ENCODE assay signal across 12 mouse cellular contexts in genomic region chr13:49362804-49363203, GRCm38 (mm10). TPM values are rescaled to one million over a fixed set of nuclear protein-coding genes. Genes with fewer than 3 reads are reported as not detected.
DNase-seq lines count a peak whose midpoint lies in the region; ATAC-seq and TF ChIP-seq lines count a peak whose summit lies in the region.
"Had no signal": no experiment of that assay in that cellular context is flagged by ENCODE, and none has a peak within 500 bp of the region (broad histone marks: within the 10 kb centered on the region; RNA-seq: fewer than 3 reads in every experiment).

No protein-coding gene starts in this region.

- TF ChIP-seq EP300 in stomach, postnatal 0 days (optimal IDR thresholded peaks at IDR 0.05) = no peak

- H3K9ac ChIP-seq in intestine, embryonic 16.5 days (ENCODE audit: low read depth, low read length) = no peak overlapping the region
- H3K9ac ChIP-seq in intestine, embryonic 15.5 days = no peak overlapping the region
- no peak overlapping the region for H3K9ac ChIP-seq in stomach, postnatal 0 days (ENCODE audit: low read length)

- WGBS in cerebellum, adult 2 months = 35% methylated on average over 2 of the region's 2 CpGs
- WGBS in intestine, embryonic 16.5 days = 84% methylated on average over 2 of the region's 2 CpGs
- 85% methylated on average over 2 of the region's 2 CpGs for WGBS in intestine, embryonic 15.5 days
- WGBS in stomach, postnatal 0 days = 68% methylated on average over 2 of the region's 2 CpGs

- TF ChIP-seq POLR2A in cerebellum, adult 2 months (IDR thresholded peaks at IDR 0.05; ENCODE audit: borderline replicate concordance, insufficient read depth, low read length) = no peak

- no peak overlapping the region for H3K4me2 ChIP-seq in intestine, embryonic 16.5 days (ENCODE audit: low read depth, low read length)
- no peak overlapping the region for H3K4me2 ChIP-seq in intestine, embryonic 15.5 days (replicated peaks)
- H3K4me2 ChIP-seq in stomach, postnatal 0 days (replicated peaks; ENCODE audit: low read depth) = no peak overlapping the region

- no peaks in the 10 kb centered on the region for H3K27me3 ChIP-seq in cerebellum, adult 2 months (ENCODE audit: control insufficient read depth, insufficient read depth, low read length)
- H3K27me3 ChIP-seq in intestine, embryonic 16.5 days (replicated peaks; ENCODE audit: control insufficient read depth, insufficient read depth, low read length) = no peaks in the 10 kb centered on the region
- H3K27me3 ChIP-seq in intestine, embryonic 15.5 days (replicated peaks) = no peaks in the 10 kb centered on the region
- no peaks in the 10 kb centered on the region for H3K27me3 ChIP-seq in stomach, postnatal 0 days (ENCODE audit: control insufficient read depth, insufficient read depth, low read length)
- H3K27me3 ChIP-seq: CH12.LX had no signal

- 0 out of 2 replicates have a peak overlapping the region, but pooled peaks have one; percentile 34 for H3K27ac ChIP-seq in cerebellum, adult 2 months (ENCODE audit: insufficient read depth, low read length)
- H3K27ac ChIP-seq in intestine, embryonic 16.5 days (ENCODE audit: low read length) = no peak overlapping the region
- H3K27ac ChIP-seq in intestine, embryonic 15.5 days = no peak overlapping the region
- peak overlapping the region; percentile 56; the same call in 1 of the 2 replicates for H3K27ac ChIP-seq in stomach, postnatal 0 days (replicated peaks)
- H3K27ac ChIP-seq: macrophage had no signal

- TF ChIP-seq CTCF in cerebellum, adult 2 months (IDR thresholded peaks at IDR 0.05; ENCODE audit: borderline replicate concordance, insufficient read depth, low read depth, low read length) = no peak
- no peak for TF ChIP-seq CTCF in stomach, postnatal 0 days (IDR thresholded peaks at IDR 0.05; ENCODE audit: low read depth)

- DNase-seq in cerebellum, adult 2 months = peak; percentile 41 to 46
- DNase-seq in cerebellum, adult 9-10 months = no peak
- DNase-seq in retina, postnatal 1 day = peak; percentile 38
- DNase-seq in retina, embryonic 14.5 days (ENCODE audit: low spot score) = no peak
- DNase-seq in stomach, postnatal 0 days (ENCODE audit: low spot score) = no peak
- DNase-seq: layer of hippocampus, postnatal 36 days; thymus, postnatal 14 days had no signal

- peaks cover 45% of the 10 kb centered on the region for H3K4me1 ChIP-seq in cerebellum, adult 2 months (ENCODE audit: control insufficient read depth, insufficient read depth, low read length)
- H3K4me1 ChIP-seq in intestine, embryonic 16.5 days (ENCODE audit: control insufficient read depth, insufficient read depth, low read length) = peaks cover 23% of the 10 kb centered on the region
- peaks cover 13% of the 10 kb centered on the region for H3K4me1 ChIP-seq in intestine, embryonic 15.5 days (replicated peaks)
- H3K4me1 ChIP-seq in stomach, postnatal 0 days (replicated peaks; ENCODE audit: control insufficient read depth, insufficient read depth) = peaks cover 11% of the 10 kb centered on the region

- H3K36me3 ChIP-seq in intestine, embryonic 16.5 days (ENCODE audit: control insufficient read depth, insufficient read depth, low read length) = no peaks in the 10 kb centered on the region
- no peaks in the 10 kb centered on the region for H3K36me3 ChIP-seq in intestine, embryonic 15.5 days
- H3K36me3 ChIP-seq in stomach, postnatal 0 days (ENCODE audit: control insufficient read depth, insufficient read depth, low read length) = no peaks in the 10 kb centered on the region

- H3K9me3 ChIP-seq in intestine, embryonic 16.5 days (ENCODE audit: control insufficient read depth, low read length) = no peaks in the 10 kb centered on the region
- no peaks in the 10 kb centered on the region for H3K9me3 ChIP-seq in intestine, embryonic 15.5 days
- H3K9me3 ChIP-seq in stomach, postnatal 0 days (ENCODE audit: control insufficient read depth, low read length) = no peaks in the 10 kb centered on the region

- H3K4me3 ChIP-seq in cerebellum, adult 2 months (replicated peaks; ENCODE audit: insufficient read depth, low read depth, low read length) = no peak overlapping the region
- H3K4me3 ChIP-seq in intestine, embryonic 16.5 days (ENCODE audit: low read length) = no peak overlapping the region
- no peak overlapping the region for H3K4me3 ChIP-seq in intestine, embryonic 15.5 days (replicated peaks)
- no peak overlapping the region for H3K4me3 ChIP-seq in stomach, postnatal 0 days (ENCODE audit: low read depth, low read length)

- 0 out of 2 replicates have a peak, but pooled peaks have one; percentile 3 for ATAC-seq in intestine, embryonic 16.5 days
- no peak; the same call in 1 of the 2 replicates for ATAC-seq in intestine, embryonic 15.5 days
- 0 out of 2 replicates have a peak, but pooled peaks have one; percentile 7 for ATAC-seq in stomach, postnatal 0 days (ENCODE audit: low FRiP score, low TSS enrichment)
- no peak for ATAC-seq in erythroid progenitor cell, adult 5-6 weeks (replicated peaks; ENCODE audit: low FRiP score, poor library complexity, severe bottlenecking)

RNA-seq across cellular contexts. Expression of gene Bicd2, which starts 21.4 kb away (rescaled TPM):
- 50.6 and 50.7 TPM in 2 replicates for polyA plus RNA-seq in cerebellum, adult 2 months (2012; rRNA removed)
- 14.7 and 15.7 TPM in 2 replicates for polyA plus RNA-seq in intestine, embryonic 16.5 days (2015; fragmentation: Nextera tagmentation; extraction: Ambion mirVana)
- polyA plus RNA-seq in intestine, embryonic 15.5 days (2015; fragmentation: Nextera tagmentation; extraction: Ambion mirVana) = 19.1 and 19.5 TPM in 2 replicates
- 19.6 TPM in 2 replicates for polyA plus RNA-seq in stomach, postnatal 0 days (2015; fragmentation: Nextera tagmentation; extraction: Ambion mirVana)
- total RNA-seq in erythroid progenitor cell, adult 5-6 weeks (2015; ENCODE audit: low replicate concordance) = 12.6 and 19.7 TPM in 2 replicates
- total RNA-seq in erythroid progenitor cell, adult 5-6 weeks (2017; ENCODE audit: low replicate concordance) = 28.8 and 35.2 TPM in 2 replicates

RNA-seq across cellular contexts. Expression of gene Fgd3, which starts 42.7 kb away (rescaled TPM):
- 13.7 and 13.8 TPM in 2 replicates for polyA plus RNA-seq in cerebellum, adult 2 months (2012; rRNA removed)
- polyA plus RNA-seq in intestine, embryonic 16.5 days (2015; fragmentation: Nextera tagmentation; extraction: Ambion mirVana) = 0.82 and 1.2 TPM in 2 replicates
- polyA plus RNA-seq in intestine, embryonic 15.5 days (2015; fragmentation: Nextera tagmentation; extraction: Ambion mirVana) = 0.94 and 0.95 TPM in 2 replicates
- 0.23 and 0.25 TPM in 2 replicates for polyA plus RNA-seq in stomach, postnatal 0 days (2015; fragmentation: Nextera tagmentation; extraction: Ambion mirVana)
- 1.8 and 3.4 TPM in 2 replicates for total RNA-seq in erythroid progenitor cell, adult 5-6 weeks (2015; ENCODE audit: low replicate concordance)
- 3.1 and 5.5 TPM in 2 replicates for total RNA-seq in erythroid progenitor cell, adult 5-6 weeks (2017; ENCODE audit: low replicate concordance)

RNA-seq across cellular contexts. Expression of gene Ippk, which starts 58.2 kb away (rescaled TPM):
- 11.3 and 12.8 TPM in 2 replicates for polyA plus RNA-seq in cerebellum, adult 2 months (2012; rRNA removed)
- polyA plus RNA-seq in intestine, embryonic 16.5 days (2015; fragmentation: Nextera tagmentation; extraction: Ambion mirVana) = 18.0 and 19.9 TPM in 2 replicates
- 19.1 and 19.7 TPM in 2 replicates for polyA plus RNA-seq in intestine, embryonic 15.5 days (2015; fragmentation: Nextera tagmentation; extraction: Ambion mirVana)
- polyA plus RNA-seq in stomach, postnatal 0 days (2015; fragmentation: Nextera tagmentation; extraction: Ambion mirVana) = 22.1 and 23.4 TPM in 2 replicates
- 1.4 and 1.7 TPM in 2 replicates for total RNA-seq in erythroid progenitor cell, adult 5-6 weeks (2015; ENCODE audit: low replicate concordance)
- 3.7 TPM in 2 replicates for total RNA-seq in erythroid progenitor cell, adult 5-6 weeks (2017; ENCODE audit: low replicate concordance)

Comparison
In these comparisons a context has a peak if more than half of its experiments do, and no peak if none do; other contexts are left out.
1. DNase-seq: peak in cerebellum, adult 2 months (2 of 2) and retina, postnatal 1 day (single experiment); none in cerebellum, adult 9-10 months (single experiment), retina, embryonic 14.5 days (single experiment) and stomach, postnatal 0 days (single experiment).
2. ATAC-seq: peak in intestine, embryonic 16.5 days (single experiment) and stomach, postnatal 0 days (single experiment); none in intestine, embryonic 15.5 days (single experiment) and erythroid progenitor cell, adult 5-6 weeks (single experiment).
3. H3K27ac ChIP-seq: peak in cerebellum, adult 2 months (single experiment) and stomach, postnatal 0 days (single experiment); none in intestine, embryonic 16.5 days (single experiment) and intestine, embryonic 15.5 days (single experiment).